Mouse (Mus musculus) stomach, embryonic 16.5 days (tissue): Measurements from ENCODE around the gene Vwa7. TPM values are rescaled to one million over a fixed set of nuclear protein-coding genes. Genes with fewer than 3 reads are reported as not detected.

Experiments used
- ATAC-seq: fragments of 200-750 bp; cut with Nextera tagmentation; 2 replicates; pipeline ENCODE4 v1.8.0; 2017; ENCODE audit warnings: moderate number of reproducible peaks, moderate TSS enrichment; ENCODE audit not compliant: insufficient read depth, low FRiP score
- H3K27ac ChIP-seq: fragments of 300-500 bp; sonication (generic); 2 replicates; pipeline ENCODE4 v1.5.1; 2014; ENCODE audit warnings: low read length
- H3K27me3 ChIP-seq: fragments of 300-500 bp; sonication (generic); 2 replicates; pipeline ENCODE4 v1.6.1; 2014; ENCODE audit warnings: low read length, control low read depth, mixed read lengths; ENCODE audit not compliant: control insufficient read depth, insufficient read depth
- H3K36me3 ChIP-seq: fragments of 300-500 bp; sonication (generic); 2 replicates; pipeline ENCODE4 v1.6.1; 2014; ENCODE audit warnings: low read length; ENCODE audit not compliant: control insufficient read depth, insufficient read depth
- H3K4me1 ChIP-seq: fragments of 300-500 bp; sonication (generic); 2 replicates; pipeline ENCODE4 v1.6.1; 2014; ENCODE audit warnings: low read length, control low read depth, mixed read lengths; ENCODE audit not compliant: control insufficient read depth, insufficient read depth
- H3K4me2 ChIP-seq: fragments of 300-500 bp; sonication (generic); 2 replicates; pipeline ENCODE4 v1.6.1; 2014; ENCODE audit warnings: low read depth, low read length, mixed read lengths
- H3K4me3 ChIP-seq: fragments of 300-500 bp; sonication (generic); replicated peaks from 2 replicates; pipeline ENCODE4 v1.5.1; 2014; ENCODE audit warnings: mild to moderate bottlenecking, low read length
- H3K9ac ChIP-seq: fragments of 300-500 bp; sonication (generic); 2 replicates; pipeline ENCODE4 v1.6.1; 2014; ENCODE audit warnings: low read length
- H3K9me3 ChIP-seq: fragments of 300-500 bp; sonication (generic); replicated peaks from 2 replicates; pipeline ENCODE4 v1.6.1; 2016; ENCODE audit warnings: low read length, control low read depth; ENCODE audit not compliant: control insufficient read depth
- WGBS: fragments of 180-500 bp; shearing (Covaris S2); extraction: QIAGEN DNeasy Blood & Tissue Kit; methylation state at CpG from one replicate; pipeline ENCODE4 v1.1.7; 2014; 5-methylcytosine and 5-hydroxymethylcytosine counted together
- polyA plus RNA-seq: library from polyadenylated mRNA; unstranded; fragments of >200 nt; fragmentation: Nextera tagmentation; extraction: Ambion mirVana; gene quantifications from 2 replicates; pipeline ENCODE4 v1.2.1, GENCODE M21; 2015

Gene Vwa7
- polyA plus RNA-seq, 1 experiment from 2014 or later, result 0.26 TPM

- Histone ChIP-seq H3K36me3 (no peaks in the 10 kb centered on the region), H3K9ac (peak overlapping the region; percentile 4; the same call in 1 of the 2 replicates), H3K4me2 (no peak overlapping the region), H3K9me3 (no peaks in the 10 kb centered on the region), H3K27me3 (no peaks in the 10 kb centered on the region), H3K27ac (0 out of 2 replicates have a peak overlapping the region, but pooled peaks have one; percentile 13), H3K4me1 (peaks cover 35% of the 10 kb centered on the region), H3K4me3 (no peak overlapping the region)
- ATAC-seq, result no peak
- 69% methylated on average over 13 of the region's 13 CpGs for whole genome bisulfite sequencing
Observed at GRCm38 (mm10) chr17:35024261-35024660, 7.9 kb downstream of the Vwa7 start.

GRCm38 (mm10) chr17:35024691-35025488 lies 8.5 kb downstream of the Vwa7 start:
- no peak for ATAC-seq
- no peak overlapping the region for H3K4me3 ChIP-seq
- WGBS, result 61% methylated on average over 10 of the region's 10 CpGs

DNA sequence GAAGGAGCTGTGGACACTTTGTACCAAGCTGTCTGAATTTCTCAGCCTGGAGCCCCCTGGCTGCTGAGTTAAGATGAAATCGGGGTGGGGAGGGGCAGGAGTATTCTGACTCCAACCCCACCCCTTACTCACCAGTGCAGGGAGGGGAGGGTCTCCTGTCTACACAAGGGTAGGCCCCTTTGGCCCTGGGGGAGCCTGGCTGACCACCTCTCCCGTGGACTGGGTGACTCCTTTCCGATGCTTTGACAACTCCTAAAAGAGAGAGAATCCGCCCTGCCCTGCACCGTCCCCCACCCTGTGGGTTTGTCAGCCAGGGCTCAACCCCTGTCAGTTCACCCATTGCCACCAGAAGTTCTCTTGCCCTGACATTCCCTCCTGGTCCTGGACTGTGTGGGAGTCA lies 9.8 kb downstream of the Vwa7 start:
- peaks cover 38% of the 10 kb centered on the region for H3K4me1 ChIP-seq
- 0 out of 2 replicates have a peak overlapping the region, but pooled peaks have one; percentile 9 for H3K4me3 ChIP-seq
- H3K4me2 ChIP-seq, result peak overlapping the region; percentile 38
- H3K27me3 ChIP-seq, result no peaks in the 10 kb centered on the region
- no peaks in the 10 kb centered on the region for H3K36me3 ChIP-seq
- whole genome bisulfite sequencing, result 73% methylated on average over 5 of the region's 5 CpGs
- no peaks in the 10 kb centered on the region for H3K9me3 ChIP-seq
- peak overlapping the region; percentile 84 for H3K27ac ChIP-seq
- peak overlapping the region; percentile 27; the same call in 1 of the 2 replicates for H3K9ac ChIP-seq
- no peak for ATAC-seq

More at GRCm38 (mm10) chr17:35024691-35025488, 8.5 kb downstream of the Vwa7 start:
- Histone ChIP-seq H3K36me3 (no peaks in the 10 kb centered on the region), H3K9ac (0 out of 2 replicates have a peak overlapping the region, but pooled peaks have one; percentile 4), H3K27me3 (no peaks in the 10 kb centered on the region), H3K4me1 (peaks cover 40% of the 10 kb centered on the region), H3K4me2 (no peak overlapping the region), H3K27ac (no peak overlapping the region), H3K9me3 (no peaks in the 10 kb centered on the region)

DNA sequence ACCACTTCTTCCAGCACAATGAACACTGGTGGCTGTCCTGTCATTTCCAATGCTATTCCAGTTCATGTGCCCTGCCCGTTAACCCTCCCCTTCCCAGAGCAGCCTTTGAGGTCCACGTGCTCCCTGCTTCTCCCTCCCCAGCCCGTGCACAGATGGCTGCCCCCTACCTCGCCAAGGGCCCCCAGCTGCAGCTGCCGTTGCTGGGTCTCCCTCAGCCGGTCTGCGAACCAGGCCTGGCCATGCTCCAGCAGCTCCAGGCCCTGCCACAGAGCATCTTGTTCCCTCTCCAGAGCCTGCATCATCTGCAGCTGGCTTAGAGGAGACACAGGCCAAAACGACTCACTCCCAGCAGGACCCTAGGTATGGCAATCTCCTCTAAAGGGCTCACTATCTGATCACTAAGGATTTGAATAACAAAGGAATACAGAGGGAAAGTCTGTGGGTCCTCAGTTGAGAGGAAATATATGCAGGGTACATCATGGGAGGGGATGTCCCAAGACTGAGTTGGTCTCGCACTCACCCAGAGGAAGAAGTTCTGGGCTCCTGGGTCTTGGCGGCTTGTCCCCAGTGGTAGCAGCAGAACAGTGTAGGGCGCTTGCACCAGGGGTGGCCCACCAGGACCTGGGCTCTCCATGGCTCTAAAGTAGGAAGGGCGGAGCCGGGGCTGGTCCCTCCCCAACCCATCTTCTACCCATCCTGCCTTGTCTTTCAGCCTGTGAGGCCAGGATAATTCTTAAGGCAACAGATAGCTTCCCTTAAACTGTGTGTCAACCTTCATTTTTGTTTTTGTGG lies 11.1 kb downstream of the Vwa7 start, which contains the start of gene Sapcd1:
Sapcd1 (minus strand) TSS at position 740 of the 792 bp plus-strand sequence.
- ATAC-seq, result peak; percentile 59; the same call in 1 of the 2 replicates

GRCm38 (mm10) chr17:35028315-35028714 lies 11.9 kb downstream of the Vwa7 start:
- no peak overlapping the region for H3K27ac ChIP-seq

More for the DNA sequence above, 11.1 kb downstream of the Vwa7 start, which contains the start of gene Sapcd1:
- Histone ChIP-seq H3K36me3 (no peaks in the 10 kb centered on the region), H3K9ac (peak within 1 kb of the TSS; percentile 56), H3K4me3 (peak within 1 kb of the TSS; percentile 28), H3K4me2 (peak within 1 kb of the TSS; percentile 38), H3K9me3 (no peaks in the 10 kb centered on the region), H3K4me1 (peaks cover 28% of the 10 kb centered on the region), H3K27me3 (no peaks in the 10 kb centered on the region), H3K27ac (peak within 1 kb of the TSS; percentile 84)
- WGBS, result 45% methylated on average over 13 of the region's 13 CpGs

GRCm38 (mm10) chr17:35029691-35030532 lies 13.5 kb downstream of the Vwa7 start:
- H3K4me3 ChIP-seq, result no peak overlapping the region
- no peaks in the 10 kb centered on the region for H3K36me3 ChIP-seq
- no peak for ATAC-seq
- H3K9me3 ChIP-seq, result no peaks in the 10 kb centered on the region
- H3K27me3 ChIP-seq, result no peaks in the 10 kb centered on the region
- no peak overlapping the region; the same call in 1 of the 2 replicates for H3K9ac ChIP-seq
- peaks cover 24% of the 10 kb centered on the region for H3K4me1 ChIP-seq
- no peak overlapping the region for H3K27ac ChIP-seq
- 37% methylated on average over 19 of the region's 19 CpGs for whole genome bisulfite sequencing
- H3K4me2 ChIP-seq, result no peak overlapping the region

More at GRCm38 (mm10) chr17:35028315-35028714, 11.9 kb downstream of the Vwa7 start:
- Histone ChIP-seq H3K36me3 (no peaks in the 10 kb centered on the region), H3K4me2 (no peak overlapping the region), H3K9ac (no peak overlapping the region), H3K27me3 (no peaks in the 10 kb centered on the region), H3K4me1 (peaks cover 28% of the 10 kb centered on the region), H3K9me3 (no peaks in the 10 kb centered on the region), H3K4me3 (no peak overlapping the region)
- no peak for ATAC-seq
- WGBS, result 71% methylated on average over 2 of the region's 2 CpGs

DNA sequence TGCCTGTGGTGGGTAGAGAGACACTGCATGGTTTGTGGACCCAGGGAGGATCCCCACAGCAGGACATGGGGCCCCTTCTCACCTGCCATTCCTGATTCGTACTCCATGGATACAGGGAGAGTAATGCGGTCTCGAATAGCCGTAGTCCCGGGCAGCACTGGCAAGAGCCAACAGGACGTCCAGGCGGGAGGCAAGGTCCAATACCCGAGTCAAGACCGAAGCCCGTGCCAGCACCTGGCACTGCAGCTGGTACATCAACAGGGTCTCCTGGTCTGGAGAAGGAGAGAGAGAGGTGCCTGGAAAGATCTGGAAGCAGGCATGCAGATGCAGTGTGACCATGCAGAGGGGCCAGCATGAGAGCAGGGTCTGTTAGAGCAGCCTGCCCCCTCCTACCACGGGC lies 14.9 kb downstream of the Vwa7 start:
- H3K27me3 ChIP-seq, result no peaks in the 10 kb centered on the region
- ATAC-seq, result no peak
- no peaks in the 10 kb centered on the region for H3K36me3 ChIP-seq
- H3K4me2 ChIP-seq, result no peak overlapping the region
- H3K4me3 ChIP-seq, result no peak overlapping the region
- H3K9ac ChIP-seq, result no peak overlapping the region
- H3K27ac ChIP-seq, result no peak overlapping the region
- no peaks in the 10 kb centered on the region for H3K9me3 ChIP-seq
- 84% methylated on average over 11 of the region's 11 CpGs for WGBS
- H3K4me1 ChIP-seq, result peaks cover 18% of the 10 kb centered on the region

DNA sequence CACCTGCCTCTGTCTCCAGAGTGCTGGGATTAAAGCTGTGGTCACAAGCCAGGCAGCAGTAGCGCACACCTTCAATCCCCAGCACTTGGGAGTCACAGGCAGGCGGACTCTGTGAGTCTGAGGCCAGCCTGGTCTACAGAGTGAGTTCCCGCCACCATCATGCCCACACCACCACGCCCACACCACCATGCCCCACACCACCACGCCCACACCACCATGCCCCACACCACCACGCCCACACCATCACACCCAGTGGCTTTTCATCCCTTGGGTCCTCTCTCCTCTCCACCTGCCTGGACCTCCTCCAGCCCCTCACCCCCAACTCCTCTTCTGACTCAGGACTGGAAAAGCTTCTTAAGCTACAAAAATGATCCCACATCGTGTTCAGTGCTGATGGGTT lies 15.5 kb downstream of the Vwa7 start:
- Histone ChIP-seq H3K36me3 (no peaks in the 10 kb centered on the region), H3K9ac (no peak overlapping the region), H3K9me3 (no peaks in the 10 kb centered on the region), H3K4me3 (no peak overlapping the region), H3K27me3 (no peaks in the 10 kb centered on the region), H3K27ac (no peak overlapping the region), H3K4me2 (no peak overlapping the region), H3K4me1 (peaks cover 14% of the 10 kb centered on the region)
- WGBS, result 79% methylated on average over 7 of the region's 7 CpGs
- no peak for ATAC-seq
